Mouse (Mus musculus) T-helper 2 cell (primary cell): ENCODE results near the gene Erf.

Source experiments
- in situ Hi-C: fragments of 300-600 bp; cut with MboI, MseI; formaldehyde crosslinking; loops from one replicate; pipeline ENCODE4 v1.15.1; 2025; ENCODE audit warnings: high pct_unique_total_duplicates

Erf gene

DNA sequence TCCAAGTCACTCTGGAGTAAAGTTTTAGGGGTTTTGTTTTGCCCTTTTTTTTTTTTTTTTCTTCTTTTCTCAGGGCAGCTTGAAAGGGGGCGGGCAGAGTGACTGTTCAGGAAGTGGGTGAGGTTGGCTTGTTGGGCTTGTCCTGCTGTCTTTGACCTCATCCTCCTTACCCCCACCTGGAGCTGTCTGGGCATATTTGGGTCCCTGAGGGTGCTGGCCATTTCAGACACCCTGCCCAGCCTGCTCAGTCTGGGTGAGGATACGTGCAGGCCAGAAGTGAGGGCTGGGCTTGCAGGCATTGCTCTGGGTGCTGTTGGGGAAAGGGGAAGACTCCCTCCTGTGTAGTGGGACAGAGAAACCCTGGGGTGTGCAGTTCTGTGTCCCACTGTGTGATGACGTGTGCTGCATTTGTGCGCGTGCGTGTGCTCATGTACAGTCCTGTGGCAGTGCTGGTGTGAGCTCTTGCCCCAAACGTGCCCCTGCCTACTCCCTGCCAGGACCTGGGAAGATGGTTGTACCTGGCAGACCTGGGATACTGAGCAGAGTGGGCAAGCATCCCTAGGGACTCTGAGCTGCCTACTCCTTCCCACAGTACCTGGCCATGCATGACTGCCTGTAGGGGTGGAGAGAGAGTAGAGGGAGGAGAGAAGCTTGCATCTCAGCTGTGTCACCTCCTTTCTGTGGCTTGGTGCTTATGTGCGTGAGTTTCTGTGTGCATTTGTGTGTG, 19.1 kb upstream of the Erf start:
- in situ Hi-C loops: loop anchor here (5.0 kb wide), 1 partner anchor 47 kb away; the partner anchor contains the start of genes Dedd2 and Zfp526

DNA sequence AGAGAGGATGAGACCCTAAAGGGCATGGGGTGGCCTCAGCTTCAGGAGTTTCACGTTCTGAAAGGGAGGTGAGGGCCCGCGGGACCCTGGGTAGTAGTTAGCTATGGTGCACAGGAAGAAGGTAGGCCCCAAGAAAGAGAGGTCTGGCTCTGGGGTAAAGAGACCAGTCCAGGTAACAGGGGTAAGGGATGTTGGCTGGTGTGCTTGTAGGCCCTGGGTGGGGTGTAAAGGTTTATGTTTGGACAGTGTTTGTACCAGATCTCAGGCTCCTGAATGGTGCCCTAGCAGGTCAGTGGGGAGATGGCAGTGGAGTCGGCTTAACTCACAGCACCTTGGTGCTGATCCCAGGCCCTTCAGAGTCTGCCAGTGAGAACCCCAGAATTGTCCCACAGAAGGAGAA, 18.5 kb upstream of the Erf start:
- in situ Hi-C loops: loop anchor here (5.0 kb wide), 1 partner anchor 47 kb away; the partner anchor contains the start of genes Dedd2 and Zfp526

DNA sequence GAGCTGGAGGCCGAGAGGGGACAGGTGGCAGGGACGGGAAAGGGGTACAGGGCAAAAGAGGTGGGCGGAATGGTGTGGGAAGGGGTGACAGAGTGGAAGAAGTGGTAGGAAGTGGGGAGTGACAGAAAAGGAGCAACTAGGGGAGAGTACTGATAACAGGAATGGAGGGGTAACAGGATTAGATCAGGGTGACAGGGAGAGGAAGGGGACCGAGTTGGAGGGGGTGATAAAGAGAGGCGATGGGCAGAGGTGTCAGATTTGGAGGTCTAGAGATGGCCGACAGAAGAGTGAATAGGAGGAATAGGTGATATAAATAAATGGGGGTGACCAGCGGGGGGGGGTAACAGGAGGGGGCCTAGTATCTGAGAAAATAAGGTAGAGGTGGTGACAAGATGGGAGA, 18.0 kb upstream of the Erf start:
- in situ Hi-C loops: loop anchor here (5.0 kb wide), 1 partner anchor 46 kb away; the partner anchor contains the start of genes Dedd2 and Zfp526

DNA sequence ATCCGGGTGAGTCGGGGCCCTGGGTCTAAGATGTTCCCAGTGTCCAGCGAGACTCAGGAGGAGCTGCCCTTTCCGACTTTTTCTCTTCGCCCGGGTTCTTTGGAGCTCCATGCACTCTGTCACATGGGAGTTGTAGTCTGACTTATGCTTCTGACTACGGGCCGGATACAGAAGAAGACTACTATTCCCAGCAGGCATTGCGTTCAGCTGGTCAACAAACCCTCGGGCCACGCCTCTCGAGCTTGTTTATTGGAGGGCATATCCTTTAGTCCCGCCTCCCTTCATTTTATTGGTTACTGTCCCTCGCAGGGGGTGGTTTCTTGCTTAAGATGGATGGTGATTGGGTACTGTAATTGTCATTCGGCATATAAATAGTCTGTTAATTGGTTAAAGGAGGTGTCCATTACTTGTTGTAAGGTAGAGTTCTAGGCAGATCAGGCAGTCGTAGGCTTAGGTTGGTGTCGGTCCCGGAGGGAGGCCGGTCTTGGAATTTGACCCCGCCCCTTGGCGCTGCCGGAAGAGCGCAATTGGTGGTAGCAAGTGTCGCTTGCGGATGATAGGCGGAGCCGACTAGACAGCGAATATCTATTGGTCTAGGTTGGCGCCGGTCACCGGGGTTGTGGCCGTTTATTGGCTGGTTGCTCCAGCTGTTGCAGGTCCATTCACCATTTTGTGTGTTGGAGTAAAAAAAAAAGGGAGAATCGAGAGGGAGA, 17.3 kb upstream of the Erf start:
- in situ Hi-C loops: loop anchor here (5.0 kb wide), 1 partner anchor 46 kb away; the partner anchor contains the start of genes Dedd2 and Zfp526

DNA sequence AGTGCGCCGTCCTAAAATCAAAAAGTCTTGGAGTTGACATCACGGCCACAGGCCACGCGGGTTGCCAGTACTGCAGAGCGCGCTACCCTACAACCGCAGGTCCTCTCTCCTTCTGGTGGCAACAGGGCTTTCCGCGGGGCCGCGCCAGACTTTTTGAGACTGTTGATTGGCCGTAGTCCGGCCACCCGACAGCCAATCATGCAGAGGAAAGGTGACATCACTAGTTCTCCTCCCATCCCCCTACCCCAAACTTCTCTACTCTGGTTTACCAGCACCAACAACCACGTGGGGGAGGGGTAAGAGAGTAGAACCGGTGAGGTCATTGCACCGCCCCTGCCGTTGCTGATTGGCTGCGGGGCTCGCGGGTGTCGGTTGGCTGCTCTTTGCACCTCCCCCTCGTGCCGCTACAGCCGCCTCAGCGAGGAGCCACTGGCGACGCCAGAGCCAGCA, 16.8 kb upstream of the Erf start, which contains the start of gene Cic:
Gene Cic (plus strand): TSS at position 404 of the 450 bp plus-strand sequence.
- in situ Hi-C loops: loop anchor here (5.0 kb wide), 1 partner anchor 45 kb away; the partner anchor contains the start of genes Dedd2 and Zfp526

DNA sequence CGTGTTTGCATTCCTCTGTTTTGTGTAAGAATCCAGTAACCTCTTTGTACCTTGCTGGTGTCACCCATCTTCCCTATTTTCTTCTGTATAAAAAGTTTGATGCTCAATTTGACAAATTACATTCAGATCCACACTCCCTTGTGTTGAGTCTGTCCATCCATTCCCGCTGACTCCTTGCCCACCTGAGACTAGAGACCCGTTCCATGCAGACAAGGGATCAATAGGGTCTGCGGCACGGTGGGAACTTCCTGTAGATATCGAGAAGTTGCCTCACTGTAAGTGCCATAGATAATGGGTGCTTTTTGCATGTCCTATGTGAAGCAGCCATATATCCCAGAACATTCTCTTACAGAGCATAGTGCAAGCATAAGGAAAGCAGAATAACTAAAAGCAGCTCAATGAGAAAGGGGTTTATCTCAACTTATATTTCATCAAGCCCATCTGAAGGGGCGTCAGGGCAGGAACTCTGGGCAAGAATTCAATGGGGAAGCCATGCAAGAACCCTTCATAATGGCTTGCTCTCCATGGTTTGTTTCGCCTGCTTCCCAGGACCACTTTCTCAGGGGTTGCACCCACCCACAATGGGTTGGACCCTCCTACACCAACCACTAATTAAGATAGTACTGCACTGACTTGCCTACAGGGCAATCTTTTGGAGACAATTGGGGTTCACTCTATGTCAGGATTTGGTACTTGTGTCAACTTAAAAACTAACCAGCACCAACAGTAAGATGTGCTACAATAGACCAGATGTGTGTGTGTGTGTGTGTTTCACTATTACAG, 15.8 kb upstream of the Erf start:
- in situ Hi-C loops: loop anchor here (5.0 kb wide), 1 partner anchor 44 kb away; the partner anchor contains the start of genes Dedd2 and Zfp526

DNA sequence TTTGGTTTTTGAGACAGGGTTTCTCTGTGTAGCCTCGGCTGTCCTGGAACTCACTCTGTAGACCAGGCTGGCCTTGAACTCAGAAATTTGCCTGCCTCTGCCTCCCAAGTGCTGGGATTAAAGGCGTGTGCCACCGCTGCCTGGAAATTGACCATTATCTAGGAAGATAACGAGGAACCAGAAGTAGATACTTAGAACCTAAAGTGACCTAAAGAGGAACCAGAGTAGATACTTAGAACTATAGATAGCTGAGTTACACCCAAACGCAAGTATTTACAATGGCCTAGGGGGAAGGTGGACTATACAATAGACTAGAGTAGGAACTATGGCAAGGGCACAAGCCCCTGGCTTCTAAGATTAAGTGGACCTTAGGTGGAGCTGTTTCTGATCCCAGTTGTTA, 15.2 kb upstream of the Erf start:
- in situ Hi-C loops: loop anchor here (5.0 kb wide), 1 partner anchor 43 kb away; the partner anchor contains the start of genes Dedd2 and Zfp526

DNA sequence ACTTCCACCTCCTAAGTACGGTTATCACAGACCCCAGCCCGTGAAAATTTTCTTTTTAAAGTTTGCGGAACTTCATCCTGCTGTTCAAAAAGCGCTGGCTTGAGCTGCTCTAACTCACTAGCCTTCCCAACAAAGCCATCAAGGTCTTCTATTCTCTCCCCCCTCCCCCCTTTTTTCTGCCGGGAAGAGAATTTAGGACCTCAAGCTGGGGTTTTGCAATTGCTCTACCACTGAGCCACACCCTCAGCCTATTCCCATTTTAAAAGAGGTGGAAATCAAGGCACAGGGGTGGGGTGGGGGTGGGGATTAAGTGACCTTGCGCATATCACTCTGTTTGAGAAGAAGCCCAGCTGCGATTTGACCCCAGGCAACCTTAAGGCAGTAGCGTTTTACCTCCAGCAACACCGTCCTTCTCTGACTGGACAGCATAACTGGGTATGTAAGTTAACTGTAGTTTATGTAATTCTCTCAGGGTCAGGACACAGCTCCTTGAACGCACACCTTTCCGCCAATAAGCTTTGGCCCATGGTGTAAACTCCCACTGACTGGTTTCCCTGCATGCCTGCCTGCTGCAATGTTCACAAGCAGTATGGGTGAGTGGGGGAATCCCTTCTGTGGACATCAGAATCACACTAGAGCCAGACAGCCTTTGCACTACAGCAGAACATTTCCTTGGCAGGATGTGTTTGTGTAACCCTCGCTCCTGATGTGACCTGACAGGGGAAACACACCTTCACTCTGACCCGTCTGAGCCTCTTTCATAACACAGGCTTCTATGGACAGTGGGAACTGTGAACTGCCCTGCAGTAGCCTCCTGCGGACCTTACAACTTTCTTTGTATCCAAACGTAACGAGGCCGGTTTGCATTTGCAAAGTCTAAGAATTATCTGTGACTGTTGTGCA, 13.7 kb upstream of the Erf start:
- in situ Hi-C loops: no loop called here

DNA sequence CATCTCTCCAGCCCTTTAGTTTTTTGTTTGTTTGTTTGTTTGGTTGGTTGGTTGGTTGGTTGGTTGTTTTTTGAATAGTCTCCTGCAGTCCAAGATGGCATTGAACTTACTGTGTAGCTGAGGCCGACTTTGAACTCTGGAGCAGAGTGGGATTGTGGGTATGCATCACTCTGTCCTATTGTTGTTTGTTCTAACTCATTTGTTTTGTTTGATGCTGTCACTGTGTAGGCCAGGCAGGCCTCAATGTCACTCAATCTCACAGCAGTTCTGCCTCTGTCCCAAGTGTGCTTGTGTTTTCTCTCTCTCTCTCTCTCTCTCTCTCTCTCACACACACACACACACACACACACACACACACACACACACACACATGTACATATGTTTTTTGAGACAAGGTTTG, 11.3 kb upstream of the Erf start:
- in situ Hi-C loops: no loop called here

DNA sequence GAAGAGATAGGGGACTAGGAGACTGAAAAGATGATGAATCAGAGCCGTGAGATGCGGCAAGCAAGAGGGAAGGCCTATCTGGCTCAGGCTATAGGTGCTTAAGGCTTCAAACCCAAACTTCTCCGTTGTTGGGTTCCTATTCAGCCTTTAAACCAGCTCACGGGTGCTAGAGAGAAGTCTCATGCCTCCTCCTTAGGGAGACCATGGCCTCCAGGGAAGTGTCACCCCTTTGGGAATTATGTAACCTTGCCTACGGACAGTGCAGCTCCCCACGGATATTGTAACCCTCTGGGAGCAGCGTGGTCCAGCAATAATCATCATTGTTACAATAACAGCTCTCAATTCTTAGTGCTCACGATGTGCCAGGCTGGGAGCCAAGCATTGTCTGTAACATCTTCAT, 1.3 kb upstream of the Erf start:
- in situ Hi-C loops: no loop called here

DNA sequence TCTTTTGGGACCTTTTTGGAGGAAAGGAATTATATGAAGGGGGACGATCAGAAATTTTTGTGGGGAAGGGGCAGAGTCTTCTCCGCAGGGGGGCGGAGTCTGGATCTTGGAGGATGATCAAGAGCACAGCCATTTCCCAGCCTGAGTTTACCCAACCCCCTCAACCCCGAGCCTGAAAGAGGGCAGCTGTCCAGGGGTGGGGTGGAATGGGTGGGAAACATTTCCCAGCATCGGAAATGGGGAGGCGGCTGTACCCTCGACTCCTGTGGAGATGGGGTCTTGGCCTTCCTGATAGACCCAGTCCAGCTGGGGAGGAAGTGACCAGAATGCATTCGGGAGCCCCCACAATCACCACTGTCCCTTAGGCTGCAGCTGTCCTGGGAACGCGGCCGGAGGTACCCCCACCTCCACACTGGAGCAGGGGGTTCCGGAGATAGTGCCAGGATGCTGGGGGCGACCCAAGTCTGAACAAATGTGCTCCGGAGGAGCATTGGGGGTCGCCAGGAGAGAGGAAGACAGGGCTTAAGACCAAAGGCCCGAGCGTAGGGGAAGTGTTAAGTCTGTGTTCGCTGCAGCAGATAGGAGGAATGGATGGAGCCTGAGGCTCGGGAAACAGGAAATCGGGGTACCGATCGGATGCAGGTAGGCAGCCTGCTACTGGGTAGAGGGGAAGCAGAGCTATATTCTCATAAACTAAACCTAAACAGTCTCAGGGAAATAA, 670 bp upstream of the Erf start:
- in situ Hi-C loops: no loop called here

DNA sequence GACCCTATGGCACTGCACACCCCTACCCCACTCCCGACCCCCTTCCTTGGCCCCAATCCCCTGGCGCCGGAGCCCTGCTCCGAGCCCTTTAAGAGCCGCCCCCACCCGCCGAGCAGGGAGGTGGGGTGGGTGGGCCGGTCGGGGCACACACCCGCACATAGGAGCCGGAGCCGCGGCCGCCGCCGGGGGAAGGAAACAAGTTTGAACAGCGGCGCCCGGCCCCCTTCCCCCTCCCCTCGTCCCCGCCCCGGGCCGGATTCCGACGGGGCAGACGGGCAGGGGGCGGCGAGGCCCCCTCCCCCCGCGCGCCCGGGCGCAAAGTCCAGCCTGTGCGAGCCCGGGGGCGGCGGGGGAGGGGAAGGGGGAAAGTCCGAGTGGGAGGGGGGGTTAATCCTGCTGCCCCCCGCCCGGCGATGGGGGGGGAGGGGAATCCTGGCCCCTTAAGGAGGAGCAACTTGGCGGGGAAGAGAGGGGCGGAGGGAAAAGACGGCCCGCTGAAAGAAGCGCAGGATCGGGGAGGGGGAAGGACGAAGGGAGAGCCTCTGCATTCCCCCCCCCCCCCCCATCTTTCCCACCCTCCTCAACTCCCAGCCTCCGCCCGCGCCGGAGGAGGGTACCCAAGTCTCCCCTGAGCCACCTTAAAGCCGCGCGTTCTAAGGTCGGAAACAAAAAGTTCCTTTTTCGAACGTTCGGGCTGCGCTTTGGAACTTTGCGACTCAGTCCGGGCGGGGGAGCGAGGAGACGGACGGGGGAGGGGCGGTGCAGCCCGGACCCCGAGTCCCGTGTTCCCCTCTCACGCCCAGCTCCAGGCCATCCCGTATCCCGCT, 1.0 kb downstream of the Erf start:
- in situ Hi-C loops: no loop called here

DNA sequence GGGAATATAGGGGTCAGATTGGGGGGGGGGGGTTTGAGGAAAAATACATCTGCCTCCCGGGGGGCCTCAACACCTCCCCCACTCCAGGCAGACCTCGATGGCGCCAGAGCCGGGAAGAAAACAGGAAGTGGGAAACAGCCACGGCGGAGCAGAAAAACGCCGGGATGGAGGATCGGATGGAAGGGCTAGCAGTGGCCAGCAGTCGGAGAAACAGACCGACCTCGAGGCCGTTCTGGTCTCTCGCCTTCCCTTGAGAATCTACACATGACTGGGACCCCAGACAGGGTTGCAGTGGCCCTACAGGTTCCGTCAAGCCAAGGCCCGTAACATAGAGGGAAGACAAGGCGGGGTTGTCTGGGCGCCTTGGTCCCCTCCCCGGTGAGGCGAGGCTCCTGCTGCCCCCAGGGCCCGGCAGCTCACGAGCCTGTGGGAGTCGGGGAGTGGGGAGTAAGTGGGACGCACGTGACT, 1.7 kb downstream of the Erf start:
- in situ Hi-C loops: no loop called here

DNA sequence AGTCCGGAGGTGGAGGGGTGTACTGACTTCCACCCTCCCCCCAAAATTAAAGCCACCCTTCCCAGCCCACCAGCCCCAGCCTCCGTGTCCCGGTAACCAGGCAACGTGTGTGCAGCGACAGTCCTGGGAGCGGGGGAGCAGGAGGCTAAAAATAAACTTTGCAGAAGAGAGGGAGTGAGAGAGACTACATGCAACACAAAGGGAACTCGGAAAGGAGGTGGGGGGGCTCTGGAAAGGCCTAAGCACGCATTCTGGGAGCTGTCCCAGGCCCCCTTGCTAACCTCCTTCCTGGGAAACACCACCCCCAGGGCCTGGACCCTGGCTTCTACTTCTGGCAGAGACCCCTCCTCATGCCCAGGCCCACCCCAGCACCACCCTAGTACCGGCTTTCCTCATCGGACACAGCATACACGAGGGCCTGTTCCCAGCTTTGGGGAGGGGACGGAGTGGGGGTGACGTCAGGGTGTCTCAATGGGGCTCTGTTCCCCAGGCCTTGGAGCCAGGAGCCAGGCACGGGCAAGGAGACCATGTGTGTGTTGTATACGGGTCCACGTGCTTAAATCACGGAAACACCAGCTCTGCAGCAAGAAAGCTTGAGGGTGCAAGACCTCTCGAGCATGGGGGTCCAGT, 2.4 kb downstream of the Erf start:
- in situ Hi-C loops: no loop called here

DNA sequence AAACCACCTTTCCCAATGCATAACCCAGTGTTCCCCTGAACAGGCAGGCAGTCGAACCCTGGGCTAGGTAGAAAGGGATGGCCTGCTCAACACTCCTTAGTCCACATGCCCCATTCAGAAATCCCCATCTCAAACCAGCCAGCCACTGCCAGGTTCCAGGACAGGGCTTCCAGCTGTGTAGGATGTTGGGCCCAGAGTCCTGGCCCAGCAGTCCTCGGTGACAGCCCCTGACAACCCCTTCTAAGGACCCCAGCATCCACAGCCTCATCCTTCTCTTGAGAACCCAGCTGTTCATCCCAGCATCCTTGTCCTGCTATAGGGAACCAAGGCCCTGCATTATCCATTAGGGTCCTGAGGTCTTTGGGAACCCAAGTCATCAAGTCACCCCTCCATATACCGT, 3.1 kb downstream of the Erf start:
- in situ Hi-C loops: no loop called here

DNA sequence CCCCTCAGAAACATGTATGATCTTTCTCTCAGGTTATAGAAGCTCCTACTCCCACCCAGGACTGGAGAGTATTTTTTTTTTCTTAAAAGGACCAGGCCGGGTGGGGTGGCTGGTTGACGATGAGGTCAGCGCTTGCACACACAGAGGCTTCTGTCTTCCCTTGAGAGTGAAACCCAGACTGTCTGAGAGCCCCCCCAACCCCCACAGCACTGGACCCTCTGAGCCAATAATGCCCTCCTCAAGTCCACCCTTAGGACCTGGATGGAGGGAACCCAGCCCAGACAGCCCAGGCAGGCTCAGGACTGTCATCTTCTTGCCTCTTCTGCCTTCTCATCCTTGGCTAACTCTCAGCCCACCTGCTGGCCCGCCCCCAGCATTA, 3.8 kb downstream of the Erf start:
- in situ Hi-C loops: no loop called here

DNA sequence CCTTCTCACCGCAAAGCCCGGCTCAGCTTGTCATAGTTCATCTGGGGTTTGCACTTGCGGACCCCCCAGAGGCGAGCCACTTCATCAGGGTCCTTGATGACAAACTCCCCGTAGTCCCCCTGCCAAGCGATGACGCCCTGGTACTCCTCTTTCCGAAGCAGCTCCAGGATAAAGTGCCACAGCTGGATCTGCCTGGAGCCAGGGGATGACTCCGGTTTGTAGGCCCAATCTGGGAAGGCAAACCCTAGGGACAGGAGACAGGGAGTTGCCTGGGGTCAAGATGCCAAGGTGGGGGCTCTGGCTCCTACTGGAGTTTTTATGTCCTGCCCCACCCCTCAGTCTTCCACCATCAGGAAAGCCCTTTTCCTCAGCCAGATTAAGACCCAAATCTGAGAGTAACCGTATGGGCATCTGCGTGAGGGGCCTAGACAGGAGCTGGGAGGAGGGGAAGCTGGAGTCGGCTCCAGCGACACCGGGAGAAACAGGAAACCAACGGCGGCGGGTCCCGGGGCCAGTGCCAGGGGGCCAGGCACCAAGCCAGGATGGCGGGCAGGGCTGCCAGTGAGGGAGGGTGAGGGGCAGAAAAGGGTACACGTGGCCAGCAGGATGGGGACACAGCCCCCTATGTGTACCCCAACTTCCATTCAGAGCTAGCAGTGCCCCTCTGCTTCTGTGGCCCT, 4.3 kb downstream of the Erf start:
- in situ Hi-C loops: no loop called here
